Mouse (Mus musculus) bone marrow, adult 2 months (tissue): ENCODE data around the gene Rnf182. TPM values are rescaled to one million over a fixed set of nuclear protein-coding genes. Genes with fewer than 3 reads are reported as not detected.

Experiments
- H3K27ac ChIP-seq: fragments of 200-500 bp; 2 replicates; pipeline ENCODE4 v1.5.1; 2012; ENCODE audit warnings: low read depth, mild to moderate bottlenecking, control low read depth, inconsistent platforms, low read length; ENCODE audit not compliant: control insufficient read depth, poor library complexity, insufficient read depth
- H3K4me1 ChIP-seq: fragments of 200-500 bp; 2 replicates; pipeline ENCODE4 v1.6.1; 2011; ENCODE audit warnings: low read length; ENCODE audit not compliant: control insufficient read depth, insufficient read depth
- H3K4me3 ChIP-seq: fragments of 200-500 bp; replicated peaks from 2 replicates; pipeline ENCODE3; 2011; ENCODE audit warnings: mild to moderate bottlenecking, low read depth, low read length, control low read depth; ENCODE audit not compliant: control insufficient read depth
- CTCF ChIP-seq: fragments of 200-500 bp; IDR thresholded peaks from 2 replicates; pipeline ENCODE4 v1.5.1; 2011; ENCODE audit warnings: low read length, control low read depth; ENCODE audit not compliant: control insufficient read depth, insufficient read depth
- POLR2A ChIP-seq: fragments of 200-500 bp; IDR thresholded peaks from 2 replicates; pipeline ENCODE4 v1.6.1; 2011; ENCODE audit warnings: low read depth, mild to moderate bottlenecking, control low read depth, low read length, borderline replicate concordance; ENCODE audit not compliant: control insufficient read depth
- WGBS: fragments of 180-500 bp; shearing (Covaris S2); methylation state at CpG from one replicate; pipeline ENCODE4 v1.1.7; 2018; 5-methylcytosine and 5-hydroxymethylcytosine counted together
- polyA plus RNA-seq: library from polyadenylated mRNA; stranded (reverse); fragments of >200 nt; gene quantifications from 2 replicates; pipeline ENCODE4 v1.2.4, GENCODE M21; 2011; ENCODE audit warnings: low replicate concordance; ENCODE audit not compliant: missing spikeins, insufficient read depth, insufficient read length

The Rnf182 gene
- polyA plus RNA-seq, 1 experiment = not detected

DNA sequence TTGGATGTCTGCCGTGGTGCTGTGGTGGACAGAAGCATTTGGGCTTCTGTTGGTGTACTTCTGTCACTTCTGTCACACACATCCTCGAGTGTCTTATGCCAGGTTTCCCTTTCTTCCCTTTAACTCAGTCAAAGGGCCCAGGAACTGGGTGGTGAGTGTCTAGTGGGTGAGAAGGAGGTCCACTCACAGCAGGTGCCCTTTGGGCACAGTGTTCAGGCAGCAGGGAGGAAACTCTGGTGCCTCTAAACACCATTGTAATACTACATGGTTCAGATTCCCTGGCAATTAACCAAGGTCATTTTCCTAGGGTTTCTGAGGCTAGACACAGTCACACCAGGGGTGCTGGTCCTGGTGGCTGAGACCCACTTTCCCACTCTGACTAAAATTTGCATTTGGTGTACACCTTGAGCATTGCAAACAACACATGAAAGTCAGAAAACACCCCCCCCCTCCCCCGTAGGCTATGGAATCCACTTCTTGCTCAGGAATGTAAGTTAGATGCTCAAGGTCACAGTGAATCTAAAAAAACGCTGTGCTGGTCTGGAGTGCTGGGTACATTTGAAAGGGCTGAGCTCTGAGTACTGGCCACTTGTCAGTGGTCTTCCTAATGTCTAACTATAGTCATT, 4.2 kb downstream of the Rnf182 start:
- no peak overlapping the region for H3K27ac ChIP-seq
- TF ChIP-seq CTCF = no peak
- no peak for TF ChIP-seq POLR2A
- no peak overlapping the region for H3K4me3 ChIP-seq
- WGBS = 66% methylated on average over 4 of the region's 4 CpGs
- H3K4me1 ChIP-seq = peaks cover 1% of the 10 kb centered on the region; the same call in 1 of the 2 replicates

GRCm38 (mm10) chr13:43627922-43628321, 12.4 kb downstream of the Rnf182 start:
- Histone ChIP-seq H3K4me1 (no peaks in the 10 kb centered on the region), H3K4me3 (no peak overlapping the region), H3K27ac (no peak overlapping the region)
- TF ChIP-seq CTCF = no peak
- no peak for TF ChIP-seq POLR2A
- WGBS = 16% methylated on average over 5 of the region's 5 CpGs

DNA sequence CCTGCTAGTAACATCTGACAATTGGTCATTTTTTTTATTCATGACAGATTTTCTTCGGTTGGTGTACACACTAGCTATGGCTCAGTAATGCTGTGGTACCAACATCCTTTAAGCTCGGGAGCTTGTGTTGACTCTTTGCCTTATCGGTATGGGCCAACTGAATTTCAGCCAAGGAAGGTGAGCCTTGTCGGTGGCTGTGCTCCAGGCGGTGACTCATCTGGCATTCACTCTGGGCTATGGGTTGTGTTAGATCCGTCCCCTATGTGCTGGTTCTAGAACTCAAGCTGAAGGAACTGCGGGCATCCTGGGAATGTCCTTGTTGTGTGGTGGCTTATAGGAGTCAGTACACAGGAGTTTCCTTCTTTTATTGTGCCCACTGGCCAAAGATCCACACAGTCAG, 14.3 kb downstream of the Rnf182 start:
- TF ChIP-seq POLR2A (no peak), CTCF (no peak)
- Histone ChIP-seq H3K4me3 (no peak overlapping the region), H3K4me1 (no peaks in the 10 kb centered on the region), H3K27ac (no peak overlapping the region)
- 80% methylated on average over 7 of the region's 7 CpGs for WGBS

- no peaks in the 10 kb centered on the region for H3K4me1 ChIP-seq
- H3K4me3 ChIP-seq = no peak overlapping the region
- TF ChIP-seq POLR2A (no peak), CTCF (no peak)
- 89% methylated on average over 6 of the region's 6 CpGs for WGBS
- no peak overlapping the region for H3K27ac ChIP-seq
These were observed 15.8 kb downstream of the Rnf182 start for GRCm38 (mm10) chr13:43631266-43631665.

DNA sequence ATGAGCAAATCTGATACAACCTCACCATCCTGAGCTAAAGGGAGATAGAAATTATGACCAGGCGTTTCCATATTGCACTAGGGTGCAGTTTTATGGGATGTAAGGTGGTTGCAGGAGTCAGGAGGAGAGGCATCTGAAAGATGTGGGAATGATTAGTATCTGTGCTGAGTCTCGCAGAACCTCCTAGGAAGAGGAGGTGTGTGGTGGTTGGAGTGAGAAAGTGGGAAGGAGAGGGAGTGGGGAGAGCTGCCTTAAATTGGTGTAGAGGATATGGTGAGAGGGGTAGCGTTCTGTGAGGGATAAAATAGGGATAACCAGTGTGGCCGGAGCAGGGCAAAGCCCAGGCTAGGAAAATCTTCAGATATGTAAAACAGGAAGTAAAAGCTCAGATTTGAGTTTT, 17.5 kb downstream of the Rnf182 start:
- no peak overlapping the region for H3K27ac ChIP-seq
- H3K4me1 ChIP-seq = no peaks in the 10 kb centered on the region
- H3K4me3 ChIP-seq = no peak overlapping the region
- WGBS = 79% methylated on average over 4 of the region's 4 CpGs
- no peak for TF ChIP-seq CTCF
- TF ChIP-seq POLR2A = no peak

DNA sequence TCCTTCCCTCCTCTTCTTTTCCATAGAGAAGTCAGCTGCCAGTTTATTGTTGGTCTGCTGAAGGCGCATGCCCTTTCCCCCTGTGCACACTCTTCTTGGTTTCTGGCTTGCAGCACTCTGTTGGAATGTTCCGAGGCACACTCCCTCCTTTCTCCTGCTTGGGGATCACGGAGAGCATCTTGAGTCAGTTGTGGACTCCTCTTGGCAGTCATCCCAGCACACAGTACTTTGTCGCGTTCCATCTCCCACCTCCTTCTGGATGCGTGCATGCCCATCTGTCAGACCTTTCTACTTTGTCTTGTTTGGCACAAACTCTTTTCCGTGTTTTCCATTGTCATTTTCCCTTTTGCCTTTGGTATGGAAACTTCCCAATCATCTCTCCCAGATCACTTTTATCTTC, 22.2 kb downstream of the Rnf182 start:
- TF ChIP-seq CTCF = no peak
- no peak for TF ChIP-seq POLR2A
- no peak overlapping the region for H3K4me3 ChIP-seq
- no peaks in the 10 kb centered on the region for H3K4me1 ChIP-seq
- WGBS = 82% methylated on average over 7 of the region's 7 CpGs
- H3K27ac ChIP-seq = no peak overlapping the region

DNA sequence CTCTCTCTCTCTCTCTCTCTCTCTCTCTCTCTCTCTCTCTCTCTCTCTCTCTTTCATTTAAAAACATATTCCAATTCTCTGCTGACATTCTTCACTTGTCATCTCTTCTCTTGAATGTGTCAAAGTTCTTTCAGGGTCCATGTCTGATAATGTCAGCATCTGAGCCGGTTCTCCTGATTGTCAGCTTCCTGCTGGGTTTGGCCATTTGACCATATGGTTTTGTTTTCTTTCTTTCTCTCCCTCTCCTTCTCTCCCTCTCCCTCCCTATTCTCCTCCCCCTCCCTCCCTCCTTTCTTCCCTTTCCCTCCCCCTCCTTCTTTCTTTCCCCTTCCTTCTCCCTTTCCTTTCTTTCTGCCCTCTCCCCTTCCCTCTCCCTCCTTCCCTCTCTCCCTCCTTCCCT, 29.5 kb downstream of the Rnf182 start:
- Histone ChIP-seq H3K4me3 (no peak overlapping the region), H3K4me1 (no peaks in the 10 kb centered on the region), H3K27ac (no peak overlapping the region)
- TF ChIP-seq POLR2A (no peak), CTCF (no peak)
- 74% methylated on average over 1 of the region's 1 CpGs for WGBS

DNA sequence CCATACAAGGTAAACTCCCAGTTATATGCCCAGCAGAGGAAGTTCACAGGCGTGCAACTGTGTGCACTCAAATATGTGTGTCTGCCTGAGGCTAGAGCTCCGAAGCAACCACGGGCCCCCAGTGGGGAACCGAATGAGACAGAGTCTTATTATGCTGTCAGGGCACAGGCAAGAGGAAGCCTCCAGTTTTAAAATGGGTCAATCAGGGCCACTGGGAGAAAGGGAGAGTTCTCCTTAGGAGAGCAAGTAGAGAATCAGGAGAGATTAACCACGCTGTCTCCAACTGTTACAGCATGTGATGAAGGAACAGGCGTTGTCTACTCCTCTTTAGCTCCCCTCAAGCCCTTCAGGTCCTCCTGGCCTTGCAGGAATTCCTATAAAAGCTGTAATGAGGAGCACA, 33.0 kb downstream of the Rnf182 start:
- TF ChIP-seq CTCF = no peak
- no peak for TF ChIP-seq POLR2A
- Histone ChIP-seq H3K4me1 (no peaks in the 10 kb centered on the region), H3K4me3 (no peak overlapping the region), H3K27ac (no peak overlapping the region)
- WGBS = 51% methylated on average over 6 of the region's 6 CpGs

DNA sequence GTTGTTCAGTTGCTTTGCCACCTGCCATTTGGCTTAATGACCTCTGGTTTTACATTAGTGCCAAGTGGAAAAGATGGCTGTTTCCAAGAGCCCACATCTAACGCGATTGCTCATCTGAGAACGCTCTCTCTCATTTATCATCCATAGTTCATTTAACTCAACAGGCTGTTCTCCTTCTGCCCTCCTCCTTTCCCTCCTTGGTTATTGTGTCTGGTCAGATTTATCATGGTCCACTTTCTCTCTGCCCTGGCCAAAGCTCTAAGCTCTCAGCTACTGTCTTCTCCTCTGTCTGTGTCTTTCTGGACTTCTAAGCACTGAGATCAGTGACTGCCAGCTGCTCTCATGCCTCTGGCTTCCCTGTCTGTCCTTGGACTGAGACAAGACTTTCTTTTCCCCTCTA, 35.8 kb downstream of the Rnf182 start:
- no peak overlapping the region for H3K4me3 ChIP-seq
- H3K4me1 ChIP-seq = no peaks in the 10 kb centered on the region
- H3K27ac ChIP-seq = no peak overlapping the region
- WGBS = 88% methylated on average over 3 of the region's 3 CpGs
- TF ChIP-seq CTCF (no peak), POLR2A (no peak)
